Mouse (Mus musculus) myocyte (in vitro differentiated cells): ENCODE data around the gene Hist1h1e.
"Not testable (repeated sequence)": the region's sequence is repeated elsewhere in the genome, so short reads cannot be mapped to it uniquely, and the experiment has no call there.

Experiments used
- CEBPB ChIP-seq: IDR thresholded peaks from 2 replicates; pipeline ENCODE4 v1.6.1; 2011; ENCODE audit warnings: mild to moderate bottlenecking, moderate library complexity; ENCODE audit not compliant: poor library complexity, insufficient read depth, severe bottlenecking
- E2F4 ChIP-seq: IDR thresholded peaks from one replicate; pipeline ENCODE4 v1.6.1; 2011; ENCODE audit warnings: mild to moderate bottlenecking, control low read depth, moderate library complexity; ENCODE audit not compliant: insufficient read depth
- MAX ChIP-seq: IDR thresholded peaks from one replicate; pipeline ENCODE4 v1.6.1; 2011; ENCODE audit warnings: low read depth, mild to moderate bottlenecking, control low read depth
- MYOD1 ChIP-seq, 3 experiments: IDR thresholded peaks; one replicate each; pipeline ENCODE4 v1.6.1; 2011; ENCODE audit warnings: control low read depth in 2 of 3, low read depth in 2 of 3, mild to moderate bottlenecking in 2 of 3, moderate library complexity in 1 of 3; ENCODE audit not compliant: insufficient read length in 2 of 3, control insufficient read depth in 1 of 3
- MYOG ChIP-seq, 3 experiments: IDR thresholded peaks; one replicate each; pipeline ENCODE4 v1.6.1; 2011; ENCODE audit warnings: control low read depth in 2 of 3, low read depth in 2 of 3, mild to moderate bottlenecking in 2 of 3; ENCODE audit not compliant: insufficient read length in 2 of 3, control insufficient read depth in 1 of 3, insufficient read depth in 1 of 3
- POLR2A ChIP-seq: IDR thresholded peaks from one replicate; pipeline ENCODE4 v1.6.1; 2011; ENCODE audit warnings: low read depth, mild to moderate bottlenecking, control low read depth, moderate library complexity; ENCODE audit not compliant: insufficient read length
- POLR2AphosphoS2 ChIP-seq: IDR thresholded peaks from one replicate; pipeline ENCODE4 v1.6.1; 2011; ENCODE audit warnings: low read depth, control low read depth; ENCODE audit not compliant: insufficient read length
- SRF ChIP-seq: IDR thresholded peaks from one replicate; pipeline ENCODE4 v1.6.1; 2011; ENCODE audit warnings: low read depth; ENCODE audit not compliant: control insufficient read depth, insufficient read length
- TCF12 ChIP-seq: IDR thresholded peaks from one replicate; pipeline ENCODE4 v1.6.1; 2011; ENCODE audit warnings: mild to moderate bottlenecking, control low read depth; ENCODE audit not compliant: poor library complexity, insufficient read depth, severe bottlenecking
- USF1 ChIP-seq: IDR thresholded peaks from one replicate; pipeline ENCODE4 v1.6.1; 2011; ENCODE audit warnings: low read depth, mild to moderate bottlenecking, control low read depth, moderate library complexity

DNA sequence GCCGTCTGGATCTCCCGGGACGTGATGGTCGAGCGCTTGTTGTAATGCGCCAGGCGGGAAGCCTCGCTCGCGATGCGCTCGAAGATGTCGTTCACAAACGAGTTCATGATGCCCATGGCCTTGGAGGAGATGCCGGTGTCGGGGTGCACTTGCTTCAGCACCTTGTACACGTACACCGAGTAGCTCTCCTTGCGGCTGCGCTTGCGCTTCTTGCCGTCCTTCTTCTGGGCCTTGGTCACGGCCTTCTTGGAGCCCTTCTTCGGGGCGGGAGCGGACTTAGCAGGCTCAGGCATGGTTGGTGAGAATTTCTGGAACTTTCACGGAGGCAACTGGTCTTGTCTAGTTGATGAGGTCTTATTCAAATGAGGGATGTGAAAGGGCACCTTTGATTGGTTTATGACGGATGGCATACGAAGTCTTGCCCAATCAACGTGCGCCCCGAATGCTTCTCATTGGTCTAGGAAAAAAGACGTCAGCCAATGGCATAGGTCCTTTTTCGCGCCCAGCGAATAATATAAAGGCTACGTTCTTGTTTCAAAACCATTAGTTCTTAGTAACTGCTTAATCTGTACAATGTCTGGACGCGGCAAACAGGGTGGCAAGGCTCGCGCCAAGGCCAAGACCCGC, 48.3 kb downstream of the Hist1h1e start, which contains the start of the genes Hist1h2bf and Hist1h2ad:
- TF ChIP-seq POLR2A = peak; percentile 65
- not testable (repeated sequence) for TF ChIP-seq USF1; CEBPB; MAX; MYOD1 (IDR thresholded peaks at IDR 0.05; ENCODE audit: control insufficient read depth in 1 of 3, insufficient read length in 2 of 3, low read depth in 2 of 3); TCF12; MYOG (IDR thresholded peaks at IDR 0.05; ENCODE audit: control insufficient read depth in 1 of 3, insufficient read depth in 1 of 3, insufficient read length in 2 of 3, low read depth in 2 of 3); SRF
- peak; percentile 84 for TF ChIP-seq POLR2AphosphoS2
- peak; percentile 83 for TF ChIP-seq E2F4
